ENCODE assay signal across 12 mouse cellular contexts in the genomic region with DNA sequence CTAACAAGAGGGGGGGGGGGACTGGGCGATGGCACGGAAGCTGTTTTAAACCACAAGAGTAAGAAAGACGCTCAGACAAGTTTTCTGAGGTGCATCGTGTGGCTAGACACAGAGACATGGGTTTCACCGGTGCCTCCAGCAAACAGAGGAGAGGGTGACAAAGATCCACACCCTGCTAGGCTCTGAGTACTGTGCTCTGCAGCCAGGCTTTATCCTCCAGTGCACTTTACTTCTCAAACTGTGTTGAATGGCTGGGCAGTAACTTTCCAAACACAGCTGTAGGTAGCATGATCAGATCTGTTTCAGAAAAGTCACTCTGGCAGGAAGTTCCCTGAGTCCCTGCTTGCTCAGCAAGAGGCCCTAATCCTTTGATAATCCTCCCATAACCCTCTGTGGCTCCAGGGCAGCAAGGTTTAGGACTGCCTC. TPM values are rescaled to one million over a fixed set of nuclear protein-coding genes. Genes with fewer than 3 reads are reported as not detected.
DNase-seq lines count a peak whose midpoint lies in the region; ATAC-seq and TF ChIP-seq lines count a peak whose summit lies in the region.
"Had no signal": no experiment of that assay in that cellular context is flagged by ENCODE, and none has a peak within 500 bp of the region (broad histone marks: within the 10 kb centered on the region; RNA-seq: fewer than 3 reads in every experiment).

No protein-coding gene starts in this region.

- H3K4me3 ChIP-seq in E14TG2a.4 (replicated peaks; ENCODE audit: low read length): 0 out of 2 replicates have a peak overlapping the region, but pooled peaks have one; percentile 13
- H3K4me3 ChIP-seq: heart, embryonic 15.5 days; liver, embryonic 15.5 days had no signal

- ATAC-seq in hematopoietic stem cell, adult 5-6 weeks (replicated peaks in 1 of 2; ENCODE audit: insufficient read depth in 1 of 2, low FRiP score in 2 of 2, low TSS enrichment in 1 of 2, low read depth in 1 of 2, poor library complexity in 2 of 2, severe bottlenecking in 2 of 2): peak; percentile 12 to 38; a peak in 2 of 4 replicates
- ATAC-seq: forebrain, postnatal 0 days had no signal

- H3K27me3 ChIP-seq in E14TG2a.4 (ENCODE audit: insufficient read depth, low read length): no peaks in the 10 kb centered on the region
- H3K27me3 ChIP-seq: heart, embryonic 15.5 days; liver, embryonic 15.5 days had no signal

- H3K36me3 ChIP-seq in E14TG2a.4 (ENCODE audit: insufficient read depth, low read length): no peaks in the 10 kb centered on the region
- H3K36me3 ChIP-seq: heart, embryonic 15.5 days; liver, embryonic 15.5 days had no signal

- H3K9me3 ChIP-seq in E14TG2a.4 (ENCODE audit: low read length): no peaks in the 10 kb centered on the region
- H3K9me3 ChIP-seq: heart, embryonic 15.5 days; liver, embryonic 15.5 days had no signal

- DNase-seq in embryo, embryonic 10 days (ENCODE audit: low spot score): peak; percentile 22
- no peak for DNase-seq in embryo, embryonic 9.5 days (ENCODE audit: extremely low spot score)
- DNase-seq in retina, postnatal 1 day: peak; percentile 61
- DNase-seq in B cell, adult 2 months: no peak
- no peak for DNase-seq in right cerebral cortex, postnatal 10 days (ENCODE audit: low spot score in 2 of 2)
- DNase-seq in gastrocnemius, postnatal 36 days: no peak
- DNase-seq: cerebellum, adult 11 months; forebrain, postnatal 0 days had no signal

- H3K4me1 ChIP-seq in E14TG2a.4 (replicated peaks; ENCODE audit: low read depth, low read length): peaks cover 31% of the 10 kb centered on the region

- intact Hi-C loops in gastrocnemius, postnatal 36 days (cut with DNase I): no loop called here

- no peak for TF ChIP-seq CTCF in E14TG2a.4 (conservative IDR thresholded peaks at IDR 0.05; ENCODE audit: low read length)

RNA-seq across cellular contexts. Expression of gene Gclm, which starts 43.0 kb away (rescaled TPM):
- 60.3 and 71.8 TPM in 2 replicates for total RNA-seq in hematopoietic stem cell, adult 5-6 weeks (2017)
- total RNA-seq in gastrocnemius, postnatal 36 days (2021): 10 to 100 TPM; 32.2 to 47.4 TPM

Comparison
In these comparisons a context has a peak if more than half of its experiments do, and no peak if none do; other contexts are left out.
1. DNase-seq: peak in embryo, embryonic 10 days (single experiment) and retina, postnatal 1 day (single experiment); none in embryo, embryonic 9.5 days (single experiment), B cell, adult 2 months (0 of 2), right cerebral cortex, postnatal 10 days (0 of 2) and gastrocnemius, postnatal 36 days (0 of 2).